Mouse (Mus musculus): ENCODE results near the gene Slc25a39.
"Not testable (repeated sequence)": the region's sequence is repeated elsewhere in the genome, so short reads cannot be mapped to it uniquely, and the experiment has no call there.

Slc25a39 gene

DNA sequence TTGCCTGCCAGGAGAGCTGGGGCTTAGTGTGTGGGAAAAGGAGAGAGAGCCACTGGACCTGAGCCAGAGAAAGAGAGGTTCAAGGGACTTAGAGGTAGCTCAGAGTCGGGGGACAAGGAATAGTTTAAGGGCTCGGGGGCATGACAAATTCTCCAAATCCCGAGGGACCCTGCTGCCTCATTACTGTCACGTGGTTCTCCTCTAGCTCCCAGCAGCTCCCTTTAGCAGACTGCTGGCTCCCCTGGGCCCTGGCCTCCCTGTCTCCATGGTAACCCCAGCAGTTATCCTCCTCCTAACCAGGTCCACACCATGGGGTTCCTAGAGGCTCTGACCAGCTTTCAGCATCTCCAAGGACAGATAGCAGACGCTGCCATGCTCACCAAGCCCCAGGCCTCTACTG is 12.5 kb downstream of the Slc25a39 start:
- no peak for DNase-seq (ENCODE audit: low spot score in 2 of 2)

DNA sequence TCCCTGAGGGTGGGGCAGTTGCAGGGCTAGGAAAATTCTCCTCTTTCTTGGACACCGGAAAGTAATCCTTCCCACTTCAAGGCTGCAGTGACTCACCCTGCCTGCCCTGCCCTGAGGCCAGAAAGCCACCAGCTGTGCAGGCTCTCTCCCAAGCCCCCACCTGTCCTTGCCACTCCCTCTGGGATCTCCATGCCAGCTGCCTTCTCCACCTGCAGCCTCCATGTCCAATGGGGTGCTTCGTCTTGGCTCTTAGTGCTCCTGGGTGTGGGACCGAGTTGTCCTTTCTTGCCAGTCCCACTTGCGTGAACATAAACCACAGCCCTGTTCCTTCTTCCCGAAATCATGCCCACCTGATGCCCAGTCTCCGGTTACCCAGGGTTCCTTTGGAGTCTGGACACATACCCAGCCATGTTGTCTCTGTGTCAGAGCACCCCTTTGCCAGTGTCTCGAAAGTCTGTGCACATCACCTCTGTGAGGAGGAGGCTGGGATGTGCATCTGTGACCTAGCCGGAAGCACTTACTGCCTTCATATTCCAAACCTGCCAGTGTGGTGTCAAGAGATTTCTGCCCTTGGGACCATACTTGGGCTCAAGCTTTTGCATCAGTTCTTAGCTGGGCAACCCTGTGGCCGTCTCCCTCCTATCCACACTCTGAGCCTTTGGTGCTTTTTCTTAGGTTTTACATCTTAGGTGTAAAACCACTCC is 13.2 kb downstream of the Slc25a39 start:
- no peak for DNase-seq (ENCODE audit: low spot score in 2 of 2)

DNA sequence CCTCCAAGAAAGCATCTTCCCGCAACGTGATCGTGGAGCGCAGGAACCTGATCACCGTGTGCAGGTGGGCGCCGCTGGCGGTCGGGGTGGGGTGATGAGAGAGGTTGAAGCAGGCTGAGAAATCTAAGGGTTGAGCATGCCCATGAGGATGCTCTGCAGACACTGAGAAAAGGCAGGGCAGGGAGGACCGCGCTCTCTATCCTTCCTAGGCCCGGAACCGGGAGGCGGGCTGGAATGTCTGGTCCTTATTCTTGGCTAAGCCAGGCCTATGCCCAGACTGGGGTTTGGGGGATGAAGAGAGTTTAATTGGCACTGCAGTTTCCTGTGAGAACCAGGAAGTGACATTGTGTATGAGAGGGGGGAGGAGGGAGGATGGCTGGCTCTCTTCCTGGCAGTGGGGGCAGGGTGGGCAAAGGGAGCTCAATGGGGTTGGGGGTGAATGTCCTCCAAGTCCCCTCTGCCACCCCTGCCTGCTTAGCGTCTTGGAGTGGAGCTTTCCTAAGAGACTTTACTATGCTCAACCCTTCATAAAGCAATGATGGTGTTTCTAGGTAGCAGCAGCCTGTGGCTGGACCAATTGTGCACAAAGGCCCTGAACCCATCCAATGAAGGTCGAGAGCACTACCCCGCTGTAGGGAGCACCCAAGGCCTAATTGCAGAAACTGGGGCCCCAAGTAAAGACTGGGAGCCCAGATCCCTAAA is 13.9 kb downstream of the Slc25a39 start:
- DNase-seq (ENCODE audit: low spot score in 2 of 2), result peak; percentile 58

DNA sequence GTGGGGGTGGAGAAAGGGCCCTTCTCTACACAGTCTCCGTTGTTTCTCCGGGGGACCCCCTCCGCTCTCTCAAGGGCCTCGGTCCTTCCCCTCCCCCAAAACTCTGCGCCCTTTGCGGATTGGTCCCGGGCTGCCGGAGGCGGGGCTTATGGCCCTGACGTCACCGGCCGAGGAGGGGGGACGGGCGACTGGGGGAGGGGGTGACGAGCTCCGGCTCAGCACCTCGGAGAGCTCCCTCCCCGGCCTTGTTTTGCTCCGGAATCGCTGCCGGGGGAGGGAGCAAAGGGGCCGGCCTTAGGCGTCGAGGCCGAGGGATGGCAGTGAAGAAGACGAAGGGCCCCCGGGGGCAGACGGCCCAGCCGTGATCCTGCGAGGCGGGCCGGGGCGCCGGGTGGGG is 14.5 kb downstream of the Slc25a39 start, which contains the start of gene Rundc3a:
TSS of gene Rundc3a (plus strand) at position 166 of the 397 bp plus-strand sequence.
- DNase-seq (ENCODE audit: low spot score in 2 of 2), result peak; percentile 95

DNA sequence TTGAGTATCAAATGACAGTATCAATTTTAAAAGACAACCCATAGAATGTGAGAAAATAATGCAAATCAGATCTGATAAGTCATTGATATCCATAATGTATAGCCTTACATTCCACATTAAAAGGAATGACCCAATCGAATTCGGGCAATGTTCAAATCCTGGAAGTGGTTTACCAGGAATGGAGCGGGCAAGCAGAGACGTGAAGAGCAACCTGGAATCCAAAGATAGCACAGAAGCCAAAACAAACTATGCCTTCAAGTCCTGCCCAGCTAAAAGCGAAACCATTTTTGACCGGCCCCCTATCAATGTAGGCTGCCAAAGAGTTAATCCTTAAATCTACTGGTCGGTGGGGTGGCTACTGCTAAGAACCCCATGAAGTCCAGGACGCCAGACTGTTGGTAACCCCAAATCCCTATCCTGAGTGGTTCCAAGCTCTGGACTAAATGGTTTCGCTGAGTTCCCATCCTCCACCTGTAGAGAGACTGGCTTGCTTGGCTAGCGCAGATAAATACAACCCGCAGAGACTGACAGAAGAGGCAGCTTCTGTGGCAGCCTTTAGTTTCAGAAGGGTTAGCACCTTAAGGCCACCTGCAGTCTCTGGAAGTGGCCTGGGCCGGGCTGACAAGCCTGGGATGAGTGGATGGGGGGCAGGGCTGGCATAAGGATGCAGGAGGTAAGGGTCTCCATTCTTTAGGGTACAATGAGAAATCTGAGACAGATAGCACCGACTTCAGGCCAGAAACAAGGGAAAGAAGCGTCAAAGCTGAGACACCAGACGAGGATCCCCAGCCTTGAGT is 15.1 kb downstream of the Slc25a39 start:
- DNase-seq (ENCODE audit: low spot score in 2 of 2), result no peak

DNA sequence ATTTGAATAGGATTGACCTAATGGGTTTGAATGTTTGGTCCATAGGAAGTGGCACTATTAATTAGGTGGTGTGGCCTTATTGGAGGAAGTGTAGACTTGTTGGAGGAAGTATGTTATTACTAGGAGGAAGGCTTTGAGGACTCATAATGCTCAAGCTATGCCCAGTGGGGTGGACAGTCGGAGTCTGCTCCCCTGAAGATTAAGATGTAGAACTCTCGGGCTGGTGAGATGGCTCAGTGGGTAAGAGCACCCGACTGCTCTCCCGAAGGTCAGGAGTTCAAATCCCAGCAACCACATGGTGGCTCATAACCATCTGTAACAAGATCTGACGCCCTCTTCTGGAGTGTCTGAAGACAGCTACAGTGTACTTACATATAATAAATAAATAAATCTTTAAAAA is 18.3 kb downstream of the Slc25a39 start:
- DNase-seq (ENCODE audit: low spot score in 2 of 2), result not testable (repeated sequence)

DNA sequence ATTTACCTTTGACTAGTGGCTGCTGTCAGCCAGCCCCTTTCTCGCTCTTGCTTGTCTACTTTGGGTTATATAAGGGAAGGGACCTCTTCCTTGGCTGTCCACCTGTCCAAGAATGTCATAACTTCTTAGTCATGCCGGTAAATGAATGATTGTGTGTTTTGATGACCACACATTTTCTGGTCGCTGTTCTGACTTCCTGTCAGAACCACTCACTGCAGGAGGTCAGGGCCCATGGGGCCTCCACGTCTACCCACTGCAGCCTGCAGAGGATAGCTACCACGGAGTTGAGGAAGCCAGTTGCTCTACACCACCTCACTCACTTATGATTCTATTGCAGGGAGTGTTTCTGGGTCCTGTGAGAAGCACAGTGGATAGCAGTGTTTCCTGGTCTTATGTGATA is 21.6 kb downstream of the Slc25a39 start:
- no peak for DNase-seq (ENCODE audit: low spot score in 2 of 2)

DNA sequence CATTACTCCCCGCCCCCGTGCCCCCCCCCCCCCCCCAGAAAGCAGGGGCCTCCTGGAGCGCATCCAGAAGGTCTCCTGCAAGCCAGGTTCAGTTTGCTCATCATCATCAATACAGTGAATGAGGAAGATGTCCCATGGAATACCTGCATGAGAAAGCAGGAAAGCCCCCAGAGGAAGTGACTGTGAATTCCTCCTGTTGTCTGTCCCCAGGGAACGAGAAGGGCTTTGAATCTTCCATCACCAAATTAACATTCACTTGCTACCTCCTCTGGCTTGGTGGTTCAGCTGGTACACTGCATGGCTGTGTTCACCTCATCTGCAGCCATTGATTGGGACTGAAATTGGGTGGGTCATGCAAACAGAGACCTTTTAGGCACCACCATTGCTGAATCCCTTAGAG is 22.7 kb downstream of the Slc25a39 start:
- DNase-seq (ENCODE audit: low spot score in 2 of 2), result no peak

DNA sequence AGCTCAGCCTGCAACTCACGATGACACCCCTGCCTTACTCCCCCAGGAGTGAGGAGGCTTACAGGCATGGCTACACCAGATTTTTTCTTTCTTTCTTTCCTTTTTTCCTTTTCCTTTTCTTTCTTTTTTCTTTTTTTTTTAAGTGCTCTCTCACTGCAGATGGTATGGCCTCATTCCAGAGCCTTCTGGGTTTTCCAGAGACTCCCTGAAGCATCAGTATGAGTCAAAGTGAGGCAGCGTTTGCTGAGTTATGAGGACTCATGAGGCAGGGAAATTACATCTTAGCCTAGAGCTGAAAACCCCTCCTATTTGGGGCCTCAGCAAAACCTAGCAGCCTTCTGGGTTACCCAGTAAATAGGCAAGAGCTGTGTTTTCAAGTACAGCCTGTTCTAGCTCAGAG is 23.3 kb downstream of the Slc25a39 start:
- DNase-seq (ENCODE audit: low spot score in 2 of 2), result peak in 1 of 2 experiments; percentile 65

DNA sequence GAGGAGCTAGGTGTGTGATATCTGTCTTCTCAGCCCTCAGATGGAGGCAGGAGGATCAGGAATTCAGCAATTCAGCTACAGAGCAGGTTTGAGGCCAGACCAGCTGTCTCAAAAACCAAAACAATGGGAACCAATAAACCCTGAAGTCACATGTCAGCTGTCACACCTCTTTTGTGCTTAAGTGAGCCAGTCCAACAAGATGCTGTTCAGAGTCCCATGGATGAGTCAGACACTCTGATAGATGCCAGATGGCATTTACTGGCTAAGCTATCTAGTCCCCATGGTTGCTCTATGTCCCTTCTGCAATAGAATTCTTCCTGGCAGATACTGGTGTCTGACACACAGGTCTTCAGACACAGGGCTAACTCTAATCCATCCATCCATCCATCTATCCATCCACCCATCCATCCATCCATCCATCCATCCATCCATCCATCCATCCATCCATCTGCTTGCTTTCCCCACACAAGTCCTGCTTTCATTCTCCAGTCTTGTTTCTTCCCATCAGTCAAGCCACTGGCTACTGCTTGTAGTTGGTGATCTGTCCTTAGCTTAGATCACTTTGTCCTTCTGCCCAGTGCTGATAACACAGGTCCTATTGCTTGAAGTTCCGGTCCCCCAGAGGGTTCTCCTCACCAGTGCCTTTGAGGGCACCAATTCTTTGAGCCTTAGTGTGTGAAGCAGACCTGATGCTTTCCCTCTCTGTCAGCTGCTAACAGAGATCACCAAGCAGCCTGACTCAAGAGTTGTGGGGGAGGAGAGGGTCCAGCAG is 24.2 kb downstream of the Slc25a39 start:
- no peak for DNase-seq (ENCODE audit: low spot score in 2 of 2)

DNA sequence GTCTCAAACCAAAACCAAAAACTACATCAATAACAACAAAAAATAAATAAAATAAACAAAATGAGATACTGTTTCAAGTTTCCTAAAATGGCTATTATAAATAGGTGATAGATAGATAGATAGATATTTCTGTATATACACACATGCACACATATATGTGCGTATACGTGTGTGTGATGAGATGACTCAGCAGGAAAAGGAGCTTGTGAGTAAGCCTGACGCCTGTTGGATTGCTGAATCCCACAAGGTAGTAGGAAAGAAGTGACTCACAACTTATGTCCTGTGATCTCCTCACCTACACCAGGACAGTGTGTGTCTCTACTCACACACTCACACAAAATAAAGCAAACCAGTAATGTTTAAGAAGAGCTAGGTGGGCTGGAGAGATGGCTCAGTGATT is 25.0 kb downstream of the Slc25a39 start:
- DNase-seq (ENCODE audit: low spot score in 2 of 2), result no peak

DNA sequence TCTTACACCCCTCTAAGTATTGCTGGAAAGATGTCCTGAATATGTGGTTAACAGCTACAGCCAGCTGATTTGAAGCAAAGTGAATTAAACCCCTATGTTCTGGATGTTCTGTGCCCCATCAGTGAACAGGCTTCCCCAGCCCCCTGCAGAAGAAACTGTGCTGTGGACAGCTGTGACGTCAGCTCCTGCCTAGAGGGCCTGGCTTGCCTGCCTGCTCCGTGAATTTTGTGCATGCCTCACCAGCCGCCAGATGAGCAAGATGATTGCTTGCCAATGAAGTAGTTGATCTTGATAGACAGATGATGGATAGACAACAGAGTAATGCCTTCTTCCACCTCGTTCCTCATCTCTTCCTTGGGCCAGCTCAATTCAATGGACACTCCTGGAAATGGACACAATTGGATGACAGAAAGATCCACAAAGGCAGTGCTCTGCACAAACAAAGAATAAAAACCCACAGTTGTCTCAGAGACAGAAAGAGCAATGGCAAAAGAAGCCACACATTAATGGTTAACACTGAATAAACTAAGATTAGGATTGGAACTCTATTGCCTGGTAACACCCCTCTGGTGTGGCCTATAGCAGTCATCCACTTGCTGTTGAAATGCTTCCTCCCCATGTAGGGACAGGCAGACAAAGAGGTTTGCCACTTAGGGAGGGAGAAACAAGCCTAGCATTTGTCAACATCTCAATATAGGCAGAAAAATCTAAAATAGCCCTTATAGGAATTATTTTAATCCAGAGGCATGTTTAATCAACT is 26.2 kb downstream of the Slc25a39 start:
- DNase-seq (ENCODE audit: low spot score in 2 of 2), result no peak

DNA sequence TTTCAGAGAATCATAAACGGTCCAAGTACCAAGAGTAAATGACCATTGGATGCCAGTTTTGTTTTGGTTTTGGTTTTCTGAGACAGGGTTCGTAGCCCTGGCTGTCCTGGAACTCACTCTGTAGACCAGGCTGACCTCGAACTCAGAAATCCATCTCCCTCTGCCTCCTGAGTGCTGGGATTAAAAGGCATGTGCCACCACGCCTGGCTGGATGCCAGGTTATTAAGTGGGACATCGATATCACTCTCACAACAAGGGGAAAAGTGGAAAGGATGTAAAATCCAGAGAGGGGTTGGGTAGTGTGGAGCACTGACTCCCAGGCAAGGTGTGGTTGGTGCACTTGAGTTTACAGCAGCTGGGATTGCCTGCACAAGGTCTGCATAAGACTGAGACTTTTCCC is 27.7 kb downstream of the Slc25a39 start:
- no peak for DNase-seq (ENCODE audit: low spot score in 2 of 2)

DNA sequence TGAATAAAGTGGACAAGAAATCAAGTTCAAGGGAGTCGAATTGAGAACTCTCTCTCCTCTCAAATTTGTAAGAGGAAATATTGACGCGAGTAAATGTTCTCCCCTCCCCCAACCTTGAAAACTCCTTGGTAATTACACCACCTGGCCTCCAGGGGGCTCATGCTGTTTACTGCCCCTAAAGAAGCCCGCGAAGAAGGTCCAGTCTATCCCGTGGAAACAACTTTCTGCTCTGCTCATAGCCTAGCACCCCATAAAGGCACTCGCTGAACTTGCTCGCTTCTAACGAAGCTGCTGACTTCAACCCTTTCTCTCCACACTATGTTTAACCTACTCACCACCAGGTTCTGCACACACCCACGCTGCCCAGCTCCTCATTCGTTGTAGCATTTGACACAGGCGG is 30.6 kb downstream of the Slc25a39 start:
- DNase-seq (ENCODE audit: low spot score in 2 of 2), result no peak

DNA sequence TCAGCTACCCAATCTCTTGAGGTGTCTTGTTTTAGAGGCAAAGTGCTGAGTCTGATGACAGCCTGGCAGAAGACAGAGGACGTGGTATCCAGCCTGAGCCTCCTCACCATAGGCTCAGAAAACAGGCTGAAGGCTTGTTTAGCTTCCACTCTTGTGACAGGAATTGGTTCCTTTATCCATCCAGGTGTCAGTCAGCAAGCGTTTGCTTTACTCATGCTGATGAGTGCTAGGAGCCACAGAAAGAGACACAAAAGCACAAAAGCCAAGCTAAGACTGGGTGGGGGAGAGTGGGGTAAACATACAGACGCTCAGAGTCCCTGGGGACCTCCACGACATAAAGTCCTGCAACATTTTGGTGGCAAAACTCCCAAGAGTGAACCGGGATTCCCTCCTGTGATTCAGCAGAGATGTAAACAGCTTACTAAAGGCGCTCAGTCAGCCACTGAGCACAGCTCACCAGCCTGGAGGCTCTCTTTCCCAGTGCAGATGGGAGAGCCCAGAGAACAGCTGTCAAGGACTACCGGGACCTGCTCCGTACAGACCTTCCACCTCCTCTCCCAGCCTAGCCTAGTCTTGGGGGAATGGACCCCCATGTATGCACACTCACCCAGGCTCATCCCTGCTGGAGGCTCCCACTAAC is 31.4 kb downstream of the Slc25a39 start:
- DNase-seq (ENCODE audit: low spot score in 2 of 2), result no peak

DNA sequence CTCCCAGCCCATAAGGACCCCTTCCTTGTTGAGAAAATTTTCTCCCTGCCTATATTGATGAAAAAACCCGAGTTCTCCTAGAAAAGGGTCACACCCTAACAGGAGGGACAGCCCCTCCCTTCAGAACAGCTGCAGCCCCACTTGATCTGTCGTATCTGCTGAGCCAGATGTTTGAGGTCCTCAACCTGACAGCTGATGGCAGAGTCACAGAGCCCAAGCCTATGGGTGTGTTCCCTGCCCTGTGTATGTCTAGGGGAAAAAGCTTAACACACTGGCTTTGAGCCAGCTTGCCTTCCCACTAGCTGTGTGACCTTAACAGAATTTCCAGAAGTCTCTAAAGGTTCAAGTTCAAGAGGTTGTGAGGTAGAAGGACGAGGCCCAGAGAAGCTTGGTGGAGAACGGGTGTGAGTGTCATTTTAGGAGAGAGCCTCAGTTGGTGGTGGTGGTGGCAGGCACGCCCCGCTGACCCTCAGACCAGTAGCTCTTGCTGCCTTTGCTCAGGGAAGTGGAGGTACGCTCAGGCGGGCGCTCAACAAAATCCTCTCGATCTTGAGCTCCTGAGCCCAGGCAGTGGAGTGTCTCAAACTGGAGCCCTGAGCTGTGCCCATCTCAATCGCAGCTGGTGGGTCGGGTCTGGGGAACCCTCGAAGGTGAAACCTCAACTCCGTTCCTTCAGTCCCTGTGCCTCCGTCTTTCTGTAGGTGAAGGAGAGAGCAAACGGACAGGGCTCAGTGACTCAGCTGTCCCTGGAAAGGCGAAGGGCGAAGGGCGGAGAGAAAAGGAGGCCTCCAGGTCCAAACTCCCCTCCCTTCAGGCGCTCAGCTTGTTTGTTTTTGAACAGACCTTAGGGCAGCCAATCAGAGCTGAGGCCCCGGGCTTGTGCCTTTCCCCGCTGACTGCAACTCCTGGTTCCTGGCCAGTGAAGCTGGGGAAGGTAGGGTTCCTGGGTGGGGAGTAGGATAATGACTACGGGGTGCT is 32.3 kb downstream of the Slc25a39 start:
- no peak for DNase-seq (ENCODE audit: low spot score in 2 of 2)

DNA sequence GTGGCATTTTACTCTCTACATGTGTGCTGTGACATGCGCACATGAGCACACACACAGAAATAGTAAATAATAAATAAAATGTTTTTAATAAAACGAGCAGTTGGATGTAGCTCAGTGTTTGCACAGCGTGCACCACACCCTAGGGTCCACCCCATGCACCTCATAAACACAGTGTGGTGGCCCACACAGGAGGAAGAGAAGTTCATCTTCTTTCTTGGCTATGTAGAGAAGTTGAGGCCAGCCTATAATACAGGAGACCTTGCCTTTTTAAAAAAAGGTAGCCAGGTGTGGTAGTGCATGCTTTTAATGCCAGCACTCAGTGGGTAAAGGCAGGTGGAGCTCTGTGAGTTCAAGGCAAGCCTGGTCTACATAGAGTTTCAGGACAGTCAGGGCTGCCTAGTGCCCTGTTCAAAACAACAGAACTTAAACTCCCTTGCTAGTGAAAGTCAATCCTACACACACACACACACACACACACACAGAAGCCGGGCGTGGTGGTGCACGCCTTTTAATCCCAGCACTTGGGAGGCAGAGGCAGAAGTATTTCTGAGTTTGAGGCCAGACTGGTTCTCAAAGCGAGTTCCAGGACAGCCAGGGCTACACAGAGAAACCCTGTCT is 33.5 kb downstream of the Slc25a39 start:
- DNase-seq (ENCODE audit: low spot score in 2 of 2), result no peak

DNA sequence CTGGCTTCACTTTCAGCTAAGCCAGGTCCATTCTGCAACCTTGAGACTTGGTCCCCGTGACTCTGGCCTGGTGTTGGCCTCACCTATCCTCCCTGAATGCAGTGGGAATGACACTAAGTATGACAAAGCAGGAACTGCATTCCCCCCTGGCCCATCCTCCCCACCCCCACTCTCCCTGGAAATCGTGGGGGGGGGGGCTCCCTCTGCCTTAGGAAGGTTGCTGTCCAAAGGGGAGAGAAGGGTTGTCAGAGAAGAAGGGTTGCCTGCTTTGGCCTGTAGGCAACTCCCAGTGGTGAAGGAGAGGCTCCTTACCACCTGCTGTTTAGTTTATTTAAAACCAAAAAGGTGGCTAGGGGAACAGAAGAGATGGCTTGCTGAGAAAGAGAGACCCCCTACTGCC is 34.1 kb downstream of the Slc25a39 start:
- no peak for DNase-seq (ENCODE audit: low spot score in 2 of 2)

DNA sequence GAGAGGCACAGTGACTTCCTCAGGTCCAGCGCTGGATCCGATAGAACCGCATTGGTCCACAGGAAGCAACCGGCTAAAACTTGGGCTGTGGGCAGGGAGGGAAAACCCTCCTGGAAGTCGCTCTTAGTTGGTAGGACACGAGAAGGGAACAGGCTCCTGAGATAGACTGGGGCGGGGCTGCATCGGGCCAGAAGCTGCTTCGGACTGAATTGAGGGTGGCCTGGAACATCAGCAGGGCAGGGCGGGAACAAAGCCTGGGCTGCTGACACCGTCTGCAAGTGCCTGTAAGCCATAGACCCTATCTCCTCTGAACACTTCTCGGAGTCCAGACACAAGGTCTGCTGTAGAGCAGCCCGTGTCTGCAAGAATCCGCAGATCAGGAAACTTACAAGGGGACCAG is 34.8 kb downstream of the Slc25a39 start:
- no peak for DNase-seq (ENCODE audit: low spot score in 2 of 2)
